Mouse (Mus musculus): ENCODE results near the gene Gm7951.
"Not testable (repeated sequence)": the region's sequence is repeated elsewhere in the genome, so short reads cannot be mapped to it uniquely, and the experiment has no call there.

Gene Gm7951

DNA sequence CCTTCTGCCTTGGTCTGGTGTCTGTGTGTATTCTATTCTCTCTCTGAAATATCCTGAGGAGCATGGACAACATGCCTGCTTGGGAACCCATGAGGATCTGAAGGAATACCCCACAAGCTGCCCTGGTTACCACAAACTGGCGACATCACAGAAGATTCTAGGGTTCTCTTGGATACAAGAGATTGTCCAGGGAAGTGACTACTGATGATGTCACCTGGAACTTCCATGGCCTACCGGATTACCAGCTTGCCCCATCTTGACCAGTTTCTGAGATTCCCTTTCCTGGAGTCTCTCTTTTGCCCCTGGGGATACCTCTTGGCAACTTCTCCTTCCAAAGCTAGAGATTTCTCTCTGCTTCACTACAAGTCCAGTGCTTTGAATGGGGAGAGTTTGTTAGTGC lies at the start of gene Gm7951:
Gm7951 (minus strand) TSS at position 101 of the 400 bp plus-strand sequence.
- not testable (repeated sequence) for DNase-seq (ENCODE audit: low read depth, low spot score)

DNA sequence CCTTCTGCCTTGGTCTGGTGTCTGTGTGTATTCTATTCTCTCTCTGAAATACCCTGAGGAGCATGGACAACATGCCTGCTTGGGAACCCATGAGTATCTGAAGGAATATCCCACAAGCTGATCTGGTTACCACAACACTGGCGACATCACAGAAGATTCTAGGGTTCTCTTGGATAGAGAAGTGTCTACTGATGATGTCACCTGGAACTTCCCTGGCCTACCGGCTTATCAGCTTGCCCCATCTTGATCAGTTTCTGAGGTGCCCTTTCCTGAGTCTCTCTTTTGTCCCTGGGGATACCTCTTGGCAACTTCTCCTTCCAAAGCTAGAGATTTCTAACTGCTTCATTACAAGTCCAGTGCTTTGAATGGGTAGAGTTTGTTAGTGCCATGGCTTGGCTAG lies 45.4 kb upstream of the Gm7951 start, which contains the start of gene Gm17027:
Gm17027 (minus strand) TSS at position 101 of the 400 bp plus-strand sequence.
- not testable (repeated sequence) for DNase-seq (ENCODE audit: low read depth, low spot score)

DNA sequence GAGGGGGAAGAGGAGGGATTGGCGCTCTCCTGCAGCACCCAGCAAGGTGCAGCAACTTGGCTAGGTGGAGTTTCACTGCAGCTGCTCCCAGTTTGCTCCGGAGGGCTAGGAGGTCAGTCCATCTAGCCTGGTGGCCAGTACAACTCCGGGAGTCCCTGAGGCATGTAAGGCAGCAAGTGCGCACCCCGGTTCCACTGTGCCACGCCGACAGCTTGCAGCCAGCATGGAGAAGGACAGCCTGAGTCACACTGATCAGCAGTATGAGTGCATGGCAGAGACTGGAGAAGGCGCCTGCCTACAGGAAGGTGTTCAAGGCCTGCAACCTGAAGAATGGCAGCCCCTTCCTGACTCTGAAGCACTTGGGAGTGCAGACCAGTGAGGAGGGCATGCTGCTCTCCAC lies 17.4 kb upstream of the Gm7951 start:
- DNase-seq (ENCODE audit: low read depth, low spot score), result not testable (repeated sequence)

GRCm38 (mm10) chr14:42133806-42134205 lies 16.6 kb upstream of the Gm7951 start:
- not testable (repeated sequence) for DNase-seq (ENCODE audit: low read depth, low spot score)
